In genomic region chr10:50762984-50763383, GRCm38 (mm10) we compare ENCODE assay signal across 20 mouse cellular contexts.
A peak's percentile ranks its signal among the peaks of the same experiment; 100 is the strongest.
DNase-seq lines count a peak whose midpoint lies in the region; ATAC-seq and TF ChIP-seq lines count a peak whose summit lies in the region.
"Had no signal": no experiment of that assay in that cellular context is flagged by ENCODE, and none has a peak within 500 bp of the region (broad histone marks: within the 10 kb centered on the region; RNA-seq: fewer than 3 reads in every experiment).

No protein-coding gene starts in this region.

- no peaks in the 10 kb centered on the region for H3K9me3 ChIP-seq in lung, embryonic 14.5 days (ENCODE audit: low read depth, low read length)
- H3K9me3 ChIP-seq: forebrain, embryonic 15.5 days; heart, embryonic 15.5 days; limb, embryonic 13.5 days; midbrain, embryonic 10.5 days had no signal

- H3K36me3 ChIP-seq in lung, embryonic 14.5 days (ENCODE audit: insufficient read depth): 0 out of 2 replicates have a peak, but pooled peaks cover 4% of the 10 kb centered on the region
- H3K36me3 ChIP-seq: forebrain, embryonic 15.5 days had no signal

- no peak overlapping the region for H3K4me3 ChIP-seq in lung, embryonic 14.5 days (ENCODE audit: low read depth, low read length)
- H3K4me3 ChIP-seq: erythroblast, embryonic 14.5 days; forebrain, embryonic 15.5 days; gastrocnemius, adult 2 months; heart, embryonic 15.5 days; limb, embryonic 13.5 days; midbrain, embryonic 10.5 days had no signal

- no peak overlapping the region for H3K4me2 ChIP-seq in lung, embryonic 14.5 days
- H3K4me2 ChIP-seq: forebrain, embryonic 15.5 days; heart, embryonic 15.5 days; limb, embryonic 13.5 days had no signal

- WGBS in lung, embryonic 14.5 days: 66% methylated on average over 2 of the region's 2 CpGs

- no peaks in the 10 kb centered on the region for H3K4me1 ChIP-seq in lung, embryonic 14.5 days (ENCODE audit: insufficient read depth)
- H3K4me1 ChIP-seq: heart, embryonic 15.5 days; midbrain, embryonic 10.5 days had no signal

- no peak for ATAC-seq in lung, embryonic 14.5 days (ENCODE audit: insufficient read depth)
- peak; percentile 89 for ATAC-seq in megakaryocyte progenitor cell, adult 5-6 weeks (replicated peaks; ENCODE audit: poor library complexity)
- ATAC-seq: activated CD4-positive, CD25-positive, alpha-beta regulatory T cell, adult 4 months; Patski had no signal

- DNase-seq in embryo, embryonic 11 days: peak; percentile 6
- DNase-seq in embryo, embryonic 10 days (ENCODE audit: low spot score): no peak
- peak; percentile 13 for DNase-seq in lung, embryonic 14.5 days
- no peak for DNase-seq in lung, postnatal 14 days
- peak; percentile 36 for DNase-seq in brain, adult 2 months (ENCODE audit: low read depth, low spot score)
- DNase-seq in cerebellum, adult 8-10 months: no peak
- DNase-seq in layer of hippocampus, postnatal 10 days (ENCODE audit: low spot score in 2 of 2): no peak
- DNase-seq: cerebellum, postnatal 25 days; gastrocnemius, adult 2 months; heart, adult 11 months; lung, adult 2 months; thymus, postnatal 25 days had no signal

- no peak overlapping the region for H3K27ac ChIP-seq in lung, embryonic 14.5 days (ENCODE audit: low read depth)
- H3K27ac ChIP-seq: gastrocnemius, adult 2 months; heart, embryonic 15.5 days; limb, embryonic 13.5 days; midbrain, embryonic 10.5 days had no signal

- no peak for TF ChIP-seq CTCF in lung, embryonic 14.5 days (IDR thresholded peaks at IDR 0.05; ENCODE audit: low read depth)

- H3K27me3 ChIP-seq in lung, embryonic 14.5 days (ENCODE audit: insufficient read depth, low read length): no peaks in the 10 kb centered on the region
- H3K27me3 ChIP-seq: forebrain, embryonic 15.5 days; heart, embryonic 15.5 days; Patski had no signal

- no peak overlapping the region for H3K9ac ChIP-seq in lung, embryonic 14.5 days
- H3K9ac ChIP-seq: forebrain, embryonic 15.5 days; heart, embryonic 15.5 days; limb, embryonic 13.5 days had no signal

Comparison
In these comparisons a context has a peak if more than half of its experiments do, and no peak if none do; other contexts are left out.
1. DNase-seq: peak in embryo, embryonic 11 days (single experiment), lung, embryonic 14.5 days (single experiment) and brain, adult 2 months (single experiment); none in embryo, embryonic 10 days (single experiment), lung, postnatal 14 days (single experiment), cerebellum, adult 8-10 months (single experiment) and layer of hippocampus, postnatal 10 days (0 of 2).